Mouse (Mus musculus) lung, embryonic 14.5 days (tissue): ENCODE results near the gene Akap2. TPM values are rescaled to one million over a fixed set of nuclear protein-coding genes. Genes with fewer than 3 reads are reported as not detected.

Experiments
- ATAC-seq: fragments of 200-750 bp; cut with Nextera tagmentation; 2 replicates; pipeline ENCODE4 v1.8.0; 2017; ENCODE audit warnings: mild to moderate bottlenecking, moderate TSS enrichment, moderate library complexity; ENCODE audit not compliant: insufficient read depth
- DNase-seq: peaks from one replicate; pipeline ENCODE4 v3.0.0-alpha.2; 2015
- H3K27ac ChIP-seq: fragments of 300-500 bp; sonication (generic); 2 replicates; pipeline ENCODE4 v1.5.1; 2014; ENCODE audit warnings: low read depth, mild to moderate bottlenecking, moderate library complexity
- H3K27me3 ChIP-seq: fragments of 300-500 bp; sonication (generic); 2 replicates; pipeline ENCODE4 v1.6.1; 2014; ENCODE audit warnings: low read length, control low read depth; ENCODE audit not compliant: insufficient read depth
- H3K36me3 ChIP-seq: fragments of 300-500 bp; sonication (generic); 2 replicates; pipeline ENCODE4 v1.6.1; 2014; ENCODE audit warnings: control low read depth; ENCODE audit not compliant: insufficient read depth
- H3K4me1 ChIP-seq: fragments of 300-500 bp; sonication (generic); 2 replicates; pipeline ENCODE4 v1.6.1; 2014; ENCODE audit warnings: antibody characterized with exemption, control low read depth; ENCODE audit not compliant: insufficient read depth
- H3K4me2 ChIP-seq: fragments of 300-500 bp; sonication (generic); 2 replicates; pipeline ENCODE4 v1.6.1; 2014; ENCODE audit warnings: mild to moderate bottlenecking
- H3K4me3 ChIP-seq: fragments of 300-500 bp; sonication (generic); 2 replicates; pipeline ENCODE4 v1.5.1; 2014; ENCODE audit warnings: low read depth, low read length
- H3K9ac ChIP-seq: fragments of 300-500 bp; sonication (generic); 2 replicates; pipeline ENCODE4 v1.6.1; 2014
- H3K9me3 ChIP-seq: fragments of 300-500 bp; sonication (generic); 2 replicates; pipeline ENCODE4 v1.6.1; 2016; ENCODE audit warnings: low read depth, low read length, control low read depth
- CTCF ChIP-seq: IDR thresholded peaks from 2 replicates; pipeline ENCODE4 v1.5.1; 2016; ENCODE audit warnings: antibody characterized with exemption, low read depth
- WGBS: fragments of 180-500 bp; shearing (Covaris S2); extraction: QIAGEN DNeasy Blood & Tissue Kit; methylation state at CpG from one replicate; pipeline ENCODE4 v1.1.7; 2014; 5-methylcytosine and 5-hydroxymethylcytosine counted together
- polyA plus RNA-seq: library from polyadenylated mRNA; unstranded; fragments of >200 nt; fragmentation: Nextera tagmentation; extraction: Ambion mirVana; gene quantifications from 2 replicates; pipeline ENCODE4 v1.2.1, GENCODE M21; 2014

The Akap2 gene
- polyA plus RNA-seq, 1 experiment from 2014 or later: 51.9 TPM

- DNase-seq: peak; percentile 22
- WGBS: 66% methylated on average over 3 of the region's 3 CpGs
Measured at GRCm38 (mm10) chr4:57769007-57769406, 51.5 kb downstream of the Akap2 start.

GRCm38 (mm10) chr4:57770185-57770823 is 52.8 kb downstream of the Akap2 start:
- no peaks in the 10 kb centered on the region for H3K27me3 ChIP-seq
- H3K4me2 ChIP-seq: no peak overlapping the region
- H3K9me3 ChIP-seq: no peaks in the 10 kb centered on the region
- no peak for TF ChIP-seq CTCF
- H3K36me3 ChIP-seq: no peaks in the 10 kb centered on the region
- no peak overlapping the region for H3K9ac ChIP-seq
- DNase-seq: no peak
- 76% methylated on average over 4 of the region's 4 CpGs for WGBS
- H3K4me1 ChIP-seq: peaks cover 2% of the 10 kb centered on the region; the same call in 1 of the 2 replicates
- no peak overlapping the region for H3K27ac ChIP-seq
- H3K4me3 ChIP-seq: no peak overlapping the region
- no peak for ATAC-seq

More at GRCm38 (mm10) chr4:57769007-57769406, 51.5 kb downstream of the Akap2 start:
- TF ChIP-seq CTCF: no peak
- peaks cover 12% of the 10 kb centered on the region; the same call in 1 of the 2 replicates for H3K4me1 ChIP-seq
- H3K9me3 ChIP-seq: no peaks in the 10 kb centered on the region
- H3K36me3 ChIP-seq: no peaks in the 10 kb centered on the region
- ATAC-seq: no peak
- H3K27me3 ChIP-seq: no peaks in the 10 kb centered on the region
- no peak overlapping the region for H3K4me3 ChIP-seq
- H3K27ac ChIP-seq: no peak overlapping the region
- H3K9ac ChIP-seq: no peak overlapping the region
- H3K4me2 ChIP-seq: no peak overlapping the region

GRCm38 (mm10) chr4:57771558-57772219 is 54.2 kb downstream of the Akap2 start:
- Histone ChIP-seq H3K27me3 (no peaks in the 10 kb centered on the region), H3K9me3 (no peaks in the 10 kb centered on the region), H3K4me3 (no peak overlapping the region), H3K9ac (no peak overlapping the region), H3K4me1 (no peaks in the 10 kb centered on the region), H3K4me2 (no peak overlapping the region), H3K27ac (0 out of 2 replicates have a peak overlapping the region, but pooled peaks have one; percentile 86), H3K36me3 (no peaks in the 10 kb centered on the region)
- DNase-seq (no peak), ATAC-seq (no peak; the same call in 1 of the 2 replicates)
- 88% methylated on average over 2 of the region's 2 CpGs for WGBS
- no peak for TF ChIP-seq CTCF

- H3K36me3 ChIP-seq: no peaks in the 10 kb centered on the region
- 19% methylated on average over 11 of the region's 11 CpGs for WGBS
- H3K4me1 ChIP-seq: no peaks in the 10 kb centered on the region
- peak; percentile 66 for ATAC-seq
- peak overlapping the region; percentile 86 for H3K27ac ChIP-seq
- no peaks in the 10 kb centered on the region for H3K9me3 ChIP-seq
- no peaks in the 10 kb centered on the region for H3K27me3 ChIP-seq
- no peak overlapping the region for H3K4me2 ChIP-seq
- no peak overlapping the region for H3K9ac ChIP-seq
- H3K4me3 ChIP-seq: no peak overlapping the region
- peak; percentile 70 for DNase-seq
- TF ChIP-seq CTCF: no peak
Measured at GRCm38 (mm10) chr4:57772851-57773510, 55.5 kb downstream of the Akap2 start.

GRCm38 (mm10) chr4:57774517-57774916 is 57.1 kb downstream of the Akap2 start:
- H3K4me2 ChIP-seq: no peak overlapping the region
- H3K36me3 ChIP-seq: no peaks in the 10 kb centered on the region
- H3K9ac ChIP-seq: no peak overlapping the region
- DNase-seq: no peak
- no peak overlapping the region for H3K4me3 ChIP-seq
- no peaks in the 10 kb centered on the region for H3K27me3 ChIP-seq
- H3K4me1 ChIP-seq: no peaks in the 10 kb centered on the region
- ATAC-seq: no peak
- WGBS: 56% methylated on average over 4 of the region's 4 CpGs
- H3K9me3 ChIP-seq: no peaks in the 10 kb centered on the region
- TF ChIP-seq CTCF: no peak
- H3K27ac ChIP-seq: no peak overlapping the region

- ATAC-seq (no peak), DNase-seq (no peak)
- no peak overlapping the region for H3K4me2 ChIP-seq
- H3K9me3 ChIP-seq: no peaks in the 10 kb centered on the region
- H3K27me3 ChIP-seq: no peaks in the 10 kb centered on the region
- no peak for TF ChIP-seq CTCF
- no peak overlapping the region for H3K4me3 ChIP-seq
- H3K36me3 ChIP-seq: no peaks in the 10 kb centered on the region
- no peaks in the 10 kb centered on the region for H3K4me1 ChIP-seq
- H3K9ac ChIP-seq: no peak overlapping the region
- no peak overlapping the region for H3K27ac ChIP-seq
Measured at GRCm38 (mm10) chr4:57775582-57775981, 58.1 kb downstream of the Akap2 start.

DNA sequence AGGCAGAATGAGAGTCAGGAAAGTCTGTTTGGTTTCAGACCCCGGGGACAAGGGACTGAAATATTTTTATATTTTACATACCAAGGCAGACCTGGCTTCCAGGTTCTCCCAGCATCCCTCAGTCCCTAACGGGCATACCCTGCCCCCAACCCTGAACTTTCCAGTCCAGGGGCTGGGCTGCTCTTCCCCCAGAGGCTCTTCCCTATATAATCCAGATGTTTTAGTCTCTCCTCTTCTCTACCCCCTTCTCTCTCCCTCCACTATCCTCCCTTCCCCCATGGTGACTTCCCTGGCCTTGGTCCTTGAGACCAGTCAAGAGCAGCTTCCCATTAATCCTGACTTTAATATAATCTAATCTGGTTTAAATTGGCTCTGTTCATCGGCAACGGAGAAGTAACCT is 62.9 kb downstream of the Akap2 start:
- no peaks in the 10 kb centered on the region for H3K9me3 ChIP-seq
- 0 out of 2 replicates have a peak, but pooled peaks cover 6% of the 10 kb centered on the region for H3K27me3 ChIP-seq
- no peak overlapping the region for H3K4me2 ChIP-seq
- peaks cover 20% of the 10 kb centered on the region for H3K4me1 ChIP-seq
- no peak overlapping the region for H3K4me3 ChIP-seq
- H3K27ac ChIP-seq: no peak overlapping the region
- no peak for ATAC-seq
- no peak overlapping the region for H3K9ac ChIP-seq
- no peaks in the 10 kb centered on the region for H3K36me3 ChIP-seq
- TF ChIP-seq CTCF: no peak
- DNase-seq: no peak
- WGBS: 30% methylated on average over 4 of the region's 4 CpGs
